ENCODE assay signal across 1 mouse cellular context in the genomic region with DNA sequence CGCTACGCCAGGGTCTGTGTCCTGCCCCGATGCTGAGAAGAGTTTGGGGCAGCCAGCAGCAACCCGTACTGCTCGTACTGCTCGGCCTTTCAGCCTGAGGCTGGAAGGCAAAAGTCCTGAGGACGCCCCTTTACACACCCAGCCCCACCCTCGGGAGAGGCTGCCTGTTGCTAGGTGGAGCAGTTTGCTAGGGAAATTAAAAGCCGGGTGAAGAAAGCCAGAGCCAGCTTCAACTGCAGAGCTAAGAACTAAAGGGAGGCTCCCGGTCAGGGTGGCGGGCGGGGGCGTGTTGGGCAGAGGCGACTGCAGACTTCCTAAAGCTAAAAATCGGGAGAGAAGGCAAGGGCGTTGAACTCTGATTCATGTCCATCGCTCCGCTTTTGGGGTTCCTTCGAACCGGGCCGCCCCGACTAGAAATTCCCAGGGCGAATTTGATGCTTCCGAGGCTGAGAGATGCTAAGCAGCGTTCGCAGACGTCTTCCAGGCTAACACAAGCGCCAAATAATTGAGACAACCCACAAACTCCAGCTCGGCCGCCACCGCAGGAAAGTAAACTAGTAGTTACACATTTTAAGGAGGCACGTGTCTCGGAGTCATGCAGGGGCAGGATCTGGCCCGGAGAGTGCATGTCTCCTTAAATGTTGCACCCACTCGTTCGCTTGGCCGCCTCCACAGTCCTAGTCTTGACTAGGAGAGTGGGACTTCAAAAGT.
TF ChIP-seq lines count a peak whose summit lies in the region.

No protein-coding gene starts in this region.

TF ChIP-seq in MEL, 35 proteins besides CTCF, POLR2A, EP300 and RAD21 (continued from another document):
- TF ChIP-seq MXI1 (IDR thresholded peaks at IDR 0.05; ENCODE audit: low read depth, low read length): peak; percentile 54; the same call in 1 of the 2 replicates
- TF ChIP-seq USF1 (IDR thresholded peaks at IDR 0.05; ENCODE audit: low read depth, low read length): peak; percentile 47
